Mouse (Mus musculus) limb, embryonic 11.5 days (tissue): ENCODE results near the gene Dab1. TPM values are rescaled to one million over a fixed set of nuclear protein-coding genes. Genes with fewer than 3 reads are reported as not detected.

Experiments used
- ATAC-seq: fragments of 200-750 bp; cut with Nextera tagmentation; 2 replicates; pipeline ENCODE4 v1.8.0; 2017; ENCODE audit warnings: low read depth; ENCODE audit not compliant: insufficient number of reproducible peaks, low FRiP score, low TSS enrichment
- DNase-seq: peaks from one replicate; pipeline ENCODE4 v3.0.0-alpha.2; 2015; ENCODE audit warnings: low spot score
- H3K27ac ChIP-seq: fragments of 300-500 bp; sonication (generic); replicated peaks from 2 replicates; pipeline ENCODE4 v1.5.1; 2014; ENCODE audit warnings: low read depth, mild to moderate bottlenecking, low read length
- H3K27me3 ChIP-seq: fragments of 300-500 bp; sonication (generic); 2 replicates; pipeline ENCODE4 v1.6.1; 2014; ENCODE audit warnings: mild to moderate bottlenecking, low read length, mixed read lengths; ENCODE audit not compliant: control insufficient read depth, insufficient read depth
- H3K36me3 ChIP-seq: fragments of 300-500 bp; sonication (generic); 2 replicates; pipeline ENCODE4 v1.6.1; 2014; ENCODE audit warnings: mild to moderate bottlenecking, low read length, moderate library complexity, mixed read lengths; ENCODE audit not compliant: control insufficient read depth, insufficient read depth
- H3K4me1 ChIP-seq: fragments of 300-500 bp; sonication (generic); 2 replicates; pipeline ENCODE4 v1.6.1; 2014; ENCODE audit warnings: low read length, mixed read lengths; ENCODE audit not compliant: control insufficient read depth, insufficient read depth
- H3K4me2 ChIP-seq: fragments of 300-500 bp; sonication (generic); 2 replicates; pipeline ENCODE4 v1.6.1; 2014; ENCODE audit warnings: low read depth, mild to moderate bottlenecking, moderate library complexity; ENCODE audit not compliant: severe bottlenecking
- H3K4me3 ChIP-seq: fragments of 300-500 bp; sonication (generic); 2 replicates; pipeline ENCODE4 v1.5.1; 2014; ENCODE audit warnings: low read depth, low read length
- H3K9ac ChIP-seq: fragments of 300-500 bp; sonication (generic); 2 replicates; pipeline ENCODE4 v1.6.1; 2014; ENCODE audit warnings: mild to moderate bottlenecking, low read length
- H3K9me3 ChIP-seq: fragments of 300-500 bp; sonication (generic); 2 replicates; pipeline ENCODE4 v1.6.1; 2016; ENCODE audit warnings: low read length; ENCODE audit not compliant: control insufficient read depth
- WGBS: fragments of 180-500 bp; shearing (Covaris S2); extraction: QIAGEN DNeasy Blood & Tissue Kit; methylation state at CpG from one replicate; pipeline ENCODE4 v1.1.7; 2014; 5-methylcytosine and 5-hydroxymethylcytosine counted together
- polyA plus RNA-seq: library from polyadenylated mRNA; unstranded; fragments of >200 nt; fragmentation: Nextera tagmentation; extraction: Ambion mirVana; gene quantifications from 2 replicates; pipeline ENCODE4 v1.2.1, GENCODE M21; 2014

Dab1 gene
- polyA plus RNA-seq, 1 experiment from 2014 or later: 17.1 TPM

- Histone ChIP-seq H3K9me3 (no peaks in the 10 kb centered on the region), H3K27me3 (no peaks in the 10 kb centered on the region), H3K9ac (no peak overlapping the region), H3K36me3 (no peaks in the 10 kb centered on the region), H3K4me3 (no peak overlapping the region), H3K4me1 (0 out of 2 replicates have a peak, but pooled peaks cover 2% of the 10 kb centered on the region), H3K4me2 (no peak overlapping the region), H3K27ac (no peak overlapping the region)
- DNase-seq: no peak
- 58% methylated on average over 4 of the region's 4 CpGs for WGBS
- no peak for ATAC-seq
These were observed 132.2 kb downstream of the Dab1 start for GRCm38 (mm10) chr4:103751249-103751855.

GRCm38 (mm10) chr4:103754561-103754960 is 135.4 kb downstream of the Dab1 start:
- Histone ChIP-seq H3K4me2 (no peak overlapping the region), H3K4me1 (0 out of 2 replicates have a peak, but pooled peaks cover 2% of the 10 kb centered on the region), H3K9me3 (no peaks in the 10 kb centered on the region), H3K4me3 (no peak overlapping the region), H3K27ac (0 out of 2 replicates have a peak overlapping the region, but pooled peaks have one; percentile 8), H3K27me3 (no peaks in the 10 kb centered on the region), H3K9ac (no peak overlapping the region), H3K36me3 (no peaks in the 10 kb centered on the region)
- DNase-seq: no peak
- WGBS: 26% methylated on average over 7 of the region's 7 CpGs
- no peak for ATAC-seq

- H3K27ac ChIP-seq: no peak overlapping the region
- H3K4me2 ChIP-seq: no peak overlapping the region
- ATAC-seq (no peak), DNase-seq (no peak)
- H3K27me3 ChIP-seq: no peaks in the 10 kb centered on the region
- no peaks in the 10 kb centered on the region for H3K36me3 ChIP-seq
- WGBS: 68% methylated on average over 3 of the region's 3 CpGs
- no peak overlapping the region for H3K9ac ChIP-seq
- H3K4me3 ChIP-seq: no peak overlapping the region
- H3K4me1 ChIP-seq: 0 out of 2 replicates have a peak, but pooled peaks cover 2% of the 10 kb centered on the region
- H3K9me3 ChIP-seq: no peaks in the 10 kb centered on the region
These were observed 138.1 kb downstream of the Dab1 start for GRCm38 (mm10) chr4:103757241-103757640.

- DNase-seq: no peak
- Histone ChIP-seq H3K9me3 (no peaks in the 10 kb centered on the region), H3K4me2 (no peak overlapping the region), H3K27ac (no peak overlapping the region), H3K36me3 (no peaks in the 10 kb centered on the region), H3K27me3 (no peaks in the 10 kb centered on the region), H3K4me1 (no peaks in the 10 kb centered on the region), H3K4me3 (no peak overlapping the region), H3K9ac (no peak overlapping the region)
- WGBS: 92% methylated on average over 11 of the region's 11 CpGs
- no peak for ATAC-seq
These were observed 143.3 kb downstream of the Dab1 start for GRCm38 (mm10) chr4:103762416-103762815.

GRCm38 (mm10) chr4:103775712-103776111 is 156.6 kb downstream of the Dab1 start:
- Histone ChIP-seq H3K27me3 (no peaks in the 10 kb centered on the region), H3K9ac (no peak overlapping the region), H3K9me3 (no peaks in the 10 kb centered on the region), H3K36me3 (no peaks in the 10 kb centered on the region), H3K4me3 (no peak overlapping the region), H3K4me1 (no peaks in the 10 kb centered on the region), H3K27ac (no peak overlapping the region), H3K4me2 (no peak overlapping the region)
- no peak for ATAC-seq
- DNase-seq: no peak
- 78% methylated on average over 4 of the region's 4 CpGs for WGBS

GRCm38 (mm10) chr4:103781398-103781797 is 162.2 kb downstream of the Dab1 start:
- 79% methylated on average over 4 of the region's 4 CpGs for WGBS

GRCm38 (mm10) chr4:103783561-103784247 is 164.5 kb downstream of the Dab1 start:
- Histone ChIP-seq H3K9me3 (no peaks in the 10 kb centered on the region), H3K4me2 (no peak overlapping the region), H3K27me3 (no peaks in the 10 kb centered on the region), H3K9ac (no peak overlapping the region), H3K27ac (no peak overlapping the region), H3K4me3 (no peak overlapping the region), H3K36me3 (no peaks in the 10 kb centered on the region), H3K4me1 (no peaks in the 10 kb centered on the region)
- no peak for ATAC-seq
- DNase-seq: no peak
- 88% methylated on average over 7 of the region's 7 CpGs for WGBS

More at GRCm38 (mm10) chr4:103781398-103781797, 162.2 kb downstream of the Dab1 start:
- H3K27ac ChIP-seq: no peak overlapping the region
- H3K27me3 ChIP-seq: no peaks in the 10 kb centered on the region
- H3K4me2 ChIP-seq: no peak overlapping the region
- H3K36me3 ChIP-seq: no peaks in the 10 kb centered on the region
- DNase-seq (no peak), ATAC-seq (no peak)
- no peak overlapping the region for H3K4me3 ChIP-seq
- no peak overlapping the region for H3K9ac ChIP-seq
- H3K4me1 ChIP-seq: no peaks in the 10 kb centered on the region
- no peaks in the 10 kb centered on the region for H3K9me3 ChIP-seq

- Histone ChIP-seq H3K4me1 (no peaks in the 10 kb centered on the region), H3K27me3 (no peaks in the 10 kb centered on the region), H3K36me3 (no peaks in the 10 kb centered on the region), H3K4me2 (no peak overlapping the region), H3K9me3 (no peaks in the 10 kb centered on the region), H3K9ac (no peak overlapping the region), H3K4me3 (no peak overlapping the region), H3K27ac (no peak overlapping the region)
- DNase-seq (no peak), ATAC-seq (no peak)
- WGBS: 82% methylated on average over 8 of the region's 8 CpGs
These were observed 174.6 kb downstream of the Dab1 start for GRCm38 (mm10) chr4:103793589-103794312.
